Mouse (Mus musculus) monocyte, adult 2 months (primary cell): ENCODE results near the gene Zfp462.
"Not testable (repeated sequence)": the region's sequence is repeated elsewhere in the genome, so short reads cannot be mapped to it uniquely, and the experiment has no call there.

Experiments
- DNase-seq, 2 experiments: peaks; one replicate each; pipeline ENCODE4 v3.0.0; 2022; ENCODE audit warnings: low spot score in 2 of 2, low read depth in 1 of 2

Zfp462 gene

DNA sequence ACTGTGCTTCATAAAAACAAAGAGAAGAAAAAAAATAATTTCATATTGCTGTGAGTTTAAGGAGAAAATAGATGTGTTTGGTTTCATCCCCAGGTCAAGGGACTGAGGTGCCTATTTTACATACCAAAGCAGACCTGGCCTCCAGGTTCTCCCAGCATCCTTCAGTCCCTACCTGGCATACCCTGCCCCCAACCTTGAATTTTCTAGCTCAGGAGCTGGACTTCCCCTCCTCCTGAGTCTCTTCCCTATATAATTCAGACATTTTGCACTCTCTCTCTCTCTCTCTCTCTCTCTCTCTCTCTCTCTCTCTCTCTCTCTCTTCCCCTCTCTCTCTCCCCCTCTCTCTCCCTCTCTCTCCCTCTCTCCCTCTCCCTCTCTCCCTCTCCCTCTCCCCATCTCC, 48.2 kb downstream of the Zfp462 start:
- not testable (repeated sequence) for DNase-seq

DNA sequence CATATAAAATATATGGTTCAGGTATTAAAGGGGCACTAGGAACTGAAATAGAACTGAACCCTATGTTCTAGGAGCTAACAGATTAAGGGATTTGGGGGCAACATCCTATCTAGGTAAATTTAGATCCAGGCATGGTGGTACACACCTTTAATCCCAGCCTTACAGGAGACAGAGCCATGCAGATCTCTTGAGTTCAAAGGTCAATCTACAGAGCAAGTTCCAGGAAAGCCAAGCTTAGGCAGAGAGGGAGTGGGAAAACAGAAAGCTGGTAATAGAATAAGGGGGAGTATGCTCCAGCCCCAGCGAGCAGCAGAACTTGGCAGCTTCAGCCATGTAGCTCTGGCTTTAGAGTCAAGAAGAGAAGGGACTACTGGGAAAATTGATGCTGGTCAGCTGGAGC, 50.4 kb downstream of the Zfp462 start:
- no peak for DNase-seq

DNA sequence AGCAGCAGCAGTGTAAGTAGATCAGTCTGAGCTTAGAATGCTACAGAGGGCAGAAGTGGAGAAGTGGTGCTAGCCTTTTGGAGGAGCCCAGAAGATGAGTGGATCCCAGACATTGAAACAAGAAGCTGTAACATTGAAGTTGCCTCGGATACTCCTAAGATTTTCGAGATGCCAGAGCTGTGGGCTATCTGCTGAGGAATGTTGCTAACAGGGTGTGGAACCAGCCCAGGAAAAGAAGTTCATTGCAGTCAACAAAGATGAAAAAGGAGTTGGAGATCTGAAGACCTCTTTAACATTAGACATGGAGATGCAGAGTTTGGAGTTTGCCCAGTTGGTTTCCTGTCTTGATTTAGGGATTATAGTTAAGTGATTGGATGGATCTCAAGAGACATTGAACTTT, 51.2 kb downstream of the Zfp462 start:
- DNase-seq: no peak

DNA sequence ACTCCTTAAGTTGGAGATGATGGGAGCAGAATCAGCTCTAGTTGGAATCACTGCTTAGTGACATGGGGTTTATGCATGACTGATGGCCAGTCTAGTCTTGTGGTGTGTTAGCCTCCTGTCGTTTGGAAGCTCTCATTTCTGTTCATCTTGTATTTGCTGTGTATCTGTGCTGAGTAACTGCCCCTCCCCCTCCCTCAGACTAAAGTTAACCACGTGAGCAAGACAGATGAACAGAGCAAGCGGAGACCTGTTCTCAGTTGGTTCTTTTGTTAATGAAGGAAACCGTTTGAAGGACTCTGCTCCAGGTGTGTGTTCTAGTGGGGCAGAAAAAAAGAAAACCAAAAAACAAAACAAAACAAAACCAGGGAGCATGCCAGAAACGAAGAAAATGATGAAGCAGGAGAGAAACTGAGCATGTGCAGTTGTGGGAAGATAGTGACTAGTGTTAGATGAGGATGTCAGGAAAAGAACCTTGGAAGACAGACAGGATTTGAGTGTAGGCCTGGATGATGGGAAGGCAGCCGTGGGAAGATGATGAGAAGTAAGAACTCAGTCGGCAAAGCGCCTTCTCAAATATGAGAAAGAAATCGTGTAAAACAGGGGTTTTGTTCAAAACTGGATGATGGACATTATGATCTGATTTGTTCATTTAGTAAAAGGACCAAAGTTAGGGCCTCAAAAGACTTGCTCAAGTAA, 53.4 kb downstream of the Zfp462 start:
- no peak for DNase-seq

DNA sequence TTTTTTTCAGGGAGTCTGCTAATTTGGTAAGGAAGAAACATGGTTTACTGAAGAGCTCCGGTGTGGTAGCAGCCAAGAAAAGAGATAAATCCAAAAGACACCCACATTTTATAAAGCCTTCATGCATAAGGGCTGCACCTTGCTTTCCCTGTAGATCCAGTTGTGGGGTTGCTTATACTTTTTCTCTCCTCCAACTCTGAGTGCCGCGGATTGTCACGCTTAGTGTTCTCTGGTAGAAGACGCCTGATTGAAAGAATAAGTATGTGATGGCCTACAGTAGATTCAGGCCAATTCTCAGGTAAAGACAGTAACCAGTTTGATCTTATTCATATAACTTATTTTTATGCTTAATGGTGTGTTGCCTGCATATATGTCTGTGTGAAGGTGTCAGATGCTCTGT, 54.7 kb downstream of the Zfp462 start:
- DNase-seq: no peak

DNA sequence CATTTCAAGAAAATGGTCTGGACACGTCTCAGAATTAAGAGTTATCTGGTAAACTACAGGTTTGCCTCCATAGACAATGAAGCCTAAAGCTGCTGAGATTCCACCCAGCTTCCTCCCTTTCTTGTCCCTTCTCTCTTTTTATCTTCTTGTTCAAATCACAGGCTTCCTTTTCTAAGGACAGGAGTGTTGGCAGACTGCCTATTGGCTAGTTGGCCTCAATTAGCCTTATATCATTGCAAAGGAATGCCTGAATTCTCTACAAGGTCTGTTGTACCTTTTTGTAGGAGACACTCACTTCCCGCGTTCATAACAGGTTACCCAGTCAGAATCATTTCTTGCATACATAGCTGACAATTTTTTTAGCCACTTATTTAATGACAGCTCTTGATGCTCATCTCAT, 56.5 kb downstream of the Zfp462 start:
- no peak for DNase-seq

DNA sequence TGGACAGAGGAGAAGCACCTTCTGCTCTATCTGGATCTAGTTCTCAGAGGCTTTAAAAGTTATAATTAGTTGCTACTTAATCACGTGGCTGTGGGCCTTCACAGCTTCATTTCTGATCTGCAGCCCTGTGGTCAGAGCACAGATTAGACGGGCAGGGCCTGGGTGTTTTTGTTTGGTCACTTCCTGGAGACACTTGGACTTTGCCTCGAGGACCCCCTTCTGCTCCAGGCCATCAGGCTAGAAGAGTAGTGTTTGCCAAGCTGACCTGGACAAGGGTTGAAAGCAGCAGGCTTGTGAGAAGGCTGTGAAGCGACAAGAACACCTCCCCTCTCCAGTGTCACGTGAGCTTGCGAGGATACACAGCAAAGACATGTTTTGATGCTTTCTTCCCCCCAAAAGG, 58.3 kb downstream of the Zfp462 start:
- no peak for DNase-seq

DNA sequence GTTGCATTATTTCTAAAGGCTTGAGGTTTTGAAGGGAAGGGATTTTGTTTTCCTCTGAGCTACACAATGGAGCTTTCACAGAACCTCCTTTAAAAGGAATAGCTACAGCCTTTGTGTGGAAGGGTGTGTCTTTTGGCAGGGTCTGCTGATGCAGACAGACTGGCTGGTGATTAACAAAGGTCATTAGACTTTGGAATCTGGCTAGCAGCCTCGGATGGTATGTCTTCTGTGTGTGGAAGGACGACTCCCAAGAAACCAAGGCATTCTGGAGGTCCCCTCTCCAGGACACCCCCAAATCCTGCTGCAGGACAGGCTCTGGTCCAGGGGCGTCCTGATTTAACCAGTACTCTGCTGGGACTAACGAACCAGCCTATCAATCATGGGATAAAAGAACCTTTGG, 60.2 kb downstream of the Zfp462 start:
- DNase-seq: no peak

DNA sequence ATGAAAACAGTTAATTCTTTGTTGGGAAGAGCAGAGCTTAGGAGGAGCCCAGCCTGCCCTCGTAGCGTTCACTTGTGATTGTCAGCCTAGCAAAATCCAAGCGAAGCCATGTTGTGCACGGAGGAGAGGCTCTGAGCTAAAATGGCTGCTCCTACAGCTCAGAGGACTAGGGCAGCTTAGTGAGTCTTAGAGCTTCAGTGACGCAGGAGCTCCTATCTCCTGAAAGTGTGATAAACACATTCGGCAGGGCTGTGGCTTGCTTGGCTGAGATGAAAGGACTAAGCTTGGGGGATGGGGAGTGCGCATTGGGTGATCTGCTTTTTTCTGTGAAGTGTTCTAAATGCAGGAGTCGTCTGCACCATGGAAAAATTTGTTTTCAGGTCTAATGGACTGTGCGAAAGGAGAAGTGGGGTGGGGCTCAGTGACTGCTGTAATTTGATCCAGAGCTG, 60.7 kb downstream of the Zfp462 start:
- DNase-seq: no peak

DNA sequence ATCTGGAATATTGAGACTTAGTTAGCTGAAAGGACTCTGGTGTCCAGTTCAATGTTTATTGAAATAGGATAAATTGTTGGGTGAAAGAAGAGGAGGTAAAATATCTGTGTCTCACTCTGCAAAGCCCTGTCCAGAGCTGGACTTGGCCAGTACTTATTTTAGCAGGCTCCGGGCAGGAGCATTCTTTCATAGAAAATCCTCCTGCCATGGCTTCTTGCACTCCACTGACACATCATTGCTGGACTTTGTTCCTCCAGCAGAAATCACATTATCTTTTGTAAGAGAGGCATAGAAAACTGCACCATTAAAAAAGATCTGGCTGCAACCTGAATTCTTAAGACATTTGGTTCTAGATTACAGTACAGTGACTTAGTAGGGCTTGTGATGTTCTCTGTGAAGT, 61.2 kb downstream of the Zfp462 start:
- no peak for DNase-seq

DNA sequence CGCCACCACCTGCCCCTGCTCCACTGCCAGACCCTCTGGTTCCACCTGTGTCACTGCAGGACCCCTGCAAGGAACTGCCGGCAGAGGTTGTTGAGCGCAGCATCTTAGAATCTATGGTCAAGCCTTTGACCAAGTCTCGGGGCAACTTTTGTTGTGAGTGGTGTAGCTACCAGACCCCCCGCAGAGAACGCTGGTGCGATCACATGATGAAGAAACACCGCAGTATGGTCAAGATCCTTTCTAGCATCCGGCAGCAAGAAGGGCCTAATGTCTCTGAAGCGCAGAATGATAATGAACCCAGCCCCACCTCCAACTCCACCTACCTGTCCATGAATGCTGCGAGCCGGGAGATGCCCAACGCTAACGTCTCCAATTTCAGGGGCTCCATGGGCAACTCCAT, 63.8 kb downstream of the Zfp462 start:
- DNase-seq: no peak

DNA sequence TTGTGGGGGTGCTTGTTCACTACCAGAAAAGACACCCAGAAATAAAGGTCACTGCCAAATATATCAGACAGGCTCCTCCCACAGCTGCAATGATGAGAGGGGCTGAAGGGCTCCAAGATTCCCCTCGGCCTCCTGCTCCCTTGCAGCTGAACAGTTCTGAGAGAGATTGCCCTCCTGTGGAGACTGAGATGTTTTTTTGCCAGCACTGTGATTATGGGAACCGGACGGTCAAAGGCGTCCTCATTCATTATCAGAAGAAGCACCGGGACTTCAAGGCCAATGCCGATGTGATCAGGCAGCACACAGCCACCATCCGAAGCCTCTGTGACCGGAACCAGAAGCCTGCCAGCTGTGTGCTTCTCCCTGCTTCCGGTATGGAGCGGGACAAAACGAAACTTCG, 66.5 kb downstream of the Zfp462 start:
- DNase-seq: no peak

DNA sequence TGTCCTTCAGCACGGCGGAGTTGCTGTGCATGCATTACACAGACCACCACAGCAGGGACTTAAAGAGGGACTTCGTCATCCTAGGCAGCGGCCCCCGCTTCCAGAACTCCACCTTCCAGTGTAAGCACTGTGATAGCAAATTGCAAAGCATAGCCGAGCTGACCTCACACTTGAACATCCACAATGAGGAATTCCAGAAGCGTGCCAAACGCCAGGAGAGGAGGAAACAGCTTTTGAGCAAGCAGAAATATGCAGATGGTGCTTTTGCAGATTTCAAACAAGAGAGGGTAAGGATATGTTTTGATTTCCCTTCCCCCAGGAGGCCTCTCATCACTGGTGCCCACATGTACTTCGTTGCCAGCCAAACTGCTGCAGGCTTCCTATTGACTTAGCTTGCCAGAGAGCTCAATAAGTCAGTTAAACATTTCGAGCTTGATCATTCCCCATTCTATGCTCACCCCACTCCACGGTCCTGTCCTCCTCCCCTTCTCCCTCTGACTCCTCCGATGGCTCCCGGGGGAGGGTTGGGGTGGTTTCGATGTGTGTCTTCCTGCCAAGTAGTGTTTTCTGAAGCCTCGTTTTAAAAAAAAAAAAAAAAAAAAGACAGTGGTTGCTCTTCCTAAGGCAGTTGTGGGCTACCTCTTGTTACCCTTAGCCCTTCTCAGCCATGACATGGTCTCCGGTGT, 68.9 kb downstream of the Zfp462 start:
- DNase-seq: no peak

DNA sequence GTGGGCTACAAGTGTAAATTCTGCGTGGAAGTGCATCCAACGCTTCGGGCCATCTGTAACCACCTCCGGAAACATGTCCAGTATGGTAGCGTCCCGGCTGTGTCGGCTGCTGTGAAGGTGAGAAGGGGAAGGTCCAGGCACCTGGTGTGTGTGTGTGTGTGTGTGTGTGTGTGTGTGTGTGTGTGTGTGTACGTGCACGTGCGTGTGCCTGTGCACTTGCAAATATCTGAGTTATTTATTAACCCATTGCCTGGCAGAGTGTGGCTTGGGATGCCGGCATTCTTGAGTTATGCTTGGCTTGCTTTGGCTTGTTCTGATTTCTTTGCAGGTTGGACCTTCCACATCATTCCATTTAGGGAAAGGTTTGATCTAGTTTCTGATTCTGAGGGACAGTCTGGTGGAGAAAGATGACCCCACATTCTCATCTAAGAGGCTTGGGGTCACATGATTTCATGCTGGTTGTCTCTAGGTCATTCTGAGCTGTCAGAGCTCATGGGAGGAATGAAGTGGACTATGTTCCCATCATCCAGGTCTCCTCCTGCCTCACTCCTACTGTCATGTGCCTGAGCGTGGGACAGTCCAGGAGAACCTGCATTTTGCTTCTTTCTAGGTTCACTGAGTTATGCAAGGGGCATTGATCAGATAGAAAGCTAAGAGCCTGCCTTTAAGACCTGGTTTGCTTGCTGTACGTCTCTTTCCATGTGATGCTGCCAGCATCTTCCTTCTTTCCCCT, 70.0 kb downstream of the Zfp462 start:
- no peak for DNase-seq

DNA sequence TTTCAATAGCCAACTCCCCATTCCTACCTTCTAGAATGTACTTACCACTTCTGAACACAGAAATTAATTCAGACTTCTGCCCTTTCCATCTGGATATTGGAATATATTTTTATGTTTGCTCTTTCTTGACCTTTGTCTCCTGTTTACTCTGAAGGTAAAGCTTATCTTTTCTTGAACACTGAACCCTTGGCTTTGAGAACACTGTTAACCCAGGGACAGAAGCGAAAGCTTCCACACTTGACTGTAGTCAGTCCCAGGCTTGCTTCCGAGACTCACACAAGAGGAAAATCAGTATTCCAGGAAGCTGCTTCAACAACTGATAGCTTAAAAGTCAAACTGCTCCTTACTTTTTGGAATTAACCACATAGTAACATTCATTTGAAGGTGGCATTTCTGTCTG, 70.7 kb downstream of the Zfp462 start:
- DNase-seq: no peak

DNA sequence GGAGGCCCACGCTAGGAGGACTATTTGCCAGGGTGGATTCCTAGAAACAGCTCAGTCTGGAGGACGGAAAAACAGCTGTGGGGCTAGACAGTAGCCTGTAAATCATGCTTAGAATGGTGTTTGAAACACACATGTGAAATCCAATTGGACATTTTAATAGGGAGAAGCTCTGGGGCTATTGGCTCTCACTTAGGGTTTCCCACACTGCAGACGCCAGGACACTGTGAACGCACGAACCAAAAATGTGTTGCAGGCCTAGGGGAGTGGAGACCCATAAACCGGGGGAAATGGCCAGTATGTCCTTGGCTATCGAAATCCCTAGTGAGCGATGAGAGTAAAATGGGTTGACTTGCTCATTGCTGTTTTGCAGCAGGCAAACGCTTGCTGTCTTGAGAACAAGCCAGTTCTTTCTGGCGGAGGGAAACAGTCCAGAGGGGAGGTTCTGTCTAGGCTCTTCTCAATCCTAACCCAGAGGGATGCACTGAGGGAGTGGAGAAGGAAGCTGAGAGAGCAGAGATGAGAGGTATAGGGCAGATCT, 81.3 kb downstream of the Zfp462 start:
- no peak for DNase-seq

DNA sequence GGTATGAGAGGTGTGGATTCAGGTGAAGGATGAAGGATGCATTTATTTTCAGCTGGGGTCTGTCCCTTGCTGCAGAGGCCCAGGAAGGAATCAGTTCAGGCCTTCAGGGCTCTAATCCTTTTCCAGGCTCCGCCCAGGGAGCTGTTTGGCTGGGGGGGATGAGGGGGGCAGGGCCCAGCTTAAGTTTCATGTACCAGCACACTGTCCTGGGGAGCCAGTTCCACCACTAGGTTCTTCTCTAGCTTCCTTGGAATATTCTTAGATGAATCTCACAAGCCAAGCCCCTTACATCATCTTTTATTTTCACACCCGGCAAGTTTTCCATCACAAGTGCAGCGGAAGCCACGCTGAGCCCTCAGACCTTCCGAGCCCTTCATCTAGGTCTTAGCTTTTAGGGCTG, 85.6 kb downstream of the Zfp462 start:
- DNase-seq: no peak

DNA sequence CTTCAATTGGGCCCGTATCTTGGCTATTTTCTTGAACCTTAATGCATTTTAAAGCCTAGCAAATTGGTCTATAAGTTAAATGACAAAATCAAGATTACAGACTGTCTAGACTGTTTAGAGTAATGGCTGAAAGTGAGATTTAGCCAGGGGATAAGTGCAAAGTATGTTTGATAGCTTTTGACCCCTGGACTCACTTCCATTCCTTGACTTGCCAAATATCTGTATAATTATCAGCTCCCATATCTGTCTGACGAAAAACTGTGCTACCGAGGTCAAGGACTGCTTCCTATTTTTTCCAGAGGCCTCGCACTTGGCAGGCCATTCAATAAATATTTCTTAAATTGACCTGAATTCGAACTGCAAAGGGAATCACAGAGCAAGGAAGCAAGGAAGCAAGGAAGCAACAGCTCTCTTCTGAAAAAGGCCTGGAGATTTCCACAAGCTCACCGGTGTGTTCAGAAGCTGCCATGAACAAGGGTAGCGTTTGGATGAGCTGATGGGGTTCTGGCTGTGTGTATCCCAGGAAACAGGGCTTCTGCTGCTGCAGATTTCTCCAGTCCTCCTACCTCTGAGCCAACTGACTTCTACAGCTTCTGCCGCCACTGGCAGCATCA, 87.6 kb downstream of the Zfp462 start:
- DNase-seq: no peak

DNA sequence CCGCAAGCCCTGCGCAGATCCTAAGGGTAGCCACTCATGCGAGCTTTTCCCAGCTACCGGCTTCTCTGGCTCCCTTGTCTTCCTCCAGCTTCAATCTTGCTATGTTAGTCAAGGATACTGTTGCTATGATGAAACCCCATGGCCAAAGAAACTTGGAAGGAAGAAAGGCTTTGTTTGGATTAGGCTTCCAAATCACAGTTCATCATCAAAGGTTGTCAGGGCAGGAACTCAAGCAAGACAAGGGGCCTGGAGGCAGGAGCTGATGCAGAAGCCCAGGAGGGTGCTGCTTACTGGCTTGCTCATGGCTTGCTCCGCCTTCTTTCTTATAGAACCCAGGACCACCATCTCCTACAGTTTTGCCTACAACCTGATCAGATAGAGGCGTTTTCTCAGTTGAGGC, 88.6 kb downstream of the Zfp462 start:
- no peak for DNase-seq

DNA sequence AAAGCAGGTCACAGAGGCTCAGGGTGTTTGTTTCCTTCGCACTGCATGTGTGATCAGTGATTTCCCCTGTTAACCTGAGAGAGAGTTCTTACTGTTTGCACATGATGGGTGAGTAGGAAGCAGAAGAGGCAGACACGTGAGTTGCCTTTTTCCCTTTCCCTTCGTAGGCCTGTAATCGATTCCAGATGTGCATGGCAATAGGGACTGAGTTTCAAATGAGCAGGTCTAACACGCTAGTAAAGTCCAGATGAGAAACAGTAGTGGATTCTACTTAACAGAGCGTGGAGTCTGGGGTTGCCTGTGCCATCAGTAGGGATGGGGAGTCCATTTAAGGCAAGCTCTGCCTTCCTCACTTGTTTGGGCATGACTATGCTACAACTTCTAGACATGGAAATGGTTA, 93.3 kb downstream of the Zfp462 start:
- DNase-seq: no peak

DNA sequence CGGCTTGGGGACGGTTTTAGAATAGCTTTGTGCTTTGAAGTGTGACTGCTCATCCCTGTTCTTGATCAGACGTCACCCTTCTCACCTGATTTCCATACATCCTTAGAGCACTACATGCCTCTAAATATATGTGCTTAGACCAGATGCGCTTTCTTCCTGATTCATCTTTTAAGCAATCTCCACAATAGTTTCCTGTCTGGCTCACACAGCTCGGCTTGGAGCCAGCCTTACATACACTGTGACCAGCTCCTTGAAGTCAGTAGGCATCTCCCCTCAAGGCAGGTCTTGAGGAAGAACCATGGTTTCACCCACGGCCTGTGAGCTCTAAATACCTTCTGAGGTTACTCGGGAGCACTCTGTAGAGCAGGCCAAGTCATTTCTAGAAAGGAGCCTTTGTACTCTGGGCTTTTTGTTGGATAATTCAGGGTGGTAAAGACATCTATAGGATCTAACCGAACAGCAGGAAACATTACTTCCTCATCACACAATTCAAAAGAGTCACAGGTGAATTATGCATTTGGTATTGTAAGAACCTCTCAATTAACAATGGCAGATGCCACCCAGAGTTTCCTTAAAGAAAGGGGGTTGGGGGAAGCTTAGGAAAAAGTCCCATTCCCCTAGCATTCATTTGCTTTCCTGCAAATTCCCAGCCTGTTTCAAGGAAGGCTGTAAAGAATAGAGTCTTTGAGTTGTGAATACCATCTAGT, 95.6 kb downstream of the Zfp462 start:
- DNase-seq: no peak
